In genomic region chr1:57969327-57970271, GRCm38 (mm10) we compare ENCODE assay signal across 7 mouse cellular contexts. TPM values are rescaled to one million over a fixed set of nuclear protein-coding genes. Genes with fewer than 3 reads are reported as not detected.
DNase-seq lines count a peak whose midpoint lies in the region; ATAC-seq lines count a peak whose summit lies in the region.

No protein-coding gene starts in this region.

- DNase-seq in adrenal gland, adult 2 months = peak; percentile 97
- DNase-seq in embryo, embryonic 11.5 days (ENCODE audit: low read depth, low spot score) = peak; percentile 85
- peak; percentile 97 for DNase-seq in gastrocnemius, postnatal 4 days (ENCODE audit: low spot score in 2 of 2)
- DNase-seq in left cerebral cortex, postnatal 36 days (ENCODE audit: low spot score in 2 of 2) = peak; percentile 94 to 96
- peak; percentile 100 for DNase-seq in midbrain, embryonic 11.5 days (ENCODE audit: low spot score, missing footprints)
- DNase-seq in skeletal muscle tissue, adult 2 months (ENCODE audit: low read depth, low spot score) = peak; percentile 84

- intact Hi-C loops in left cerebral cortex, postnatal 36 days (cut with DNase I) = loop anchor here (5.0 to 10.0 kb wide), 3 partner anchors 173 to 542 kb away; no protein-coding TSS in a partner anchor

- no peaks in the 10 kb centered on the region for H3K27me3 ChIP-seq in intestine, embryonic 16.5 days (replicated peaks; ENCODE audit: control insufficient read depth, insufficient read depth, low read length)
- H3K27me3 ChIP-seq in midbrain, embryonic 11.5 days (ENCODE audit: control insufficient read depth, insufficient read depth, low read length) = no peaks in the 10 kb centered on the region

- H3K36me3 ChIP-seq in intestine, embryonic 16.5 days (ENCODE audit: control insufficient read depth, insufficient read depth, low read length) = no peaks in the 10 kb centered on the region
- no peaks in the 10 kb centered on the region for H3K36me3 ChIP-seq in midbrain, embryonic 11.5 days (ENCODE audit: control insufficient read depth, insufficient read depth, low read length)

- H3K4me1 ChIP-seq in intestine, embryonic 16.5 days (ENCODE audit: control insufficient read depth, insufficient read depth, low read length) = no peaks in the 10 kb centered on the region; the same call in 1 of the 2 replicates
- peaks cover 6% of the 10 kb centered on the region; the same call in 1 of the 2 replicates for H3K4me1 ChIP-seq in midbrain, embryonic 11.5 days (ENCODE audit: control insufficient read depth, insufficient read depth, low read length)

- H3K9ac ChIP-seq in intestine, embryonic 16.5 days (ENCODE audit: low read depth, low read length) = peak overlapping the region; percentile 92
- H3K9ac ChIP-seq in midbrain, embryonic 11.5 days (ENCODE audit: low read length) = peak overlapping the region; percentile 95

- ATAC-seq in intestine, embryonic 16.5 days = peak; percentile 99
- ATAC-seq in midbrain, embryonic 11.5 days (ENCODE audit: low FRiP score) = peak; percentile 99

- peak overlapping the region; percentile 73 for H3K27ac ChIP-seq in intestine, embryonic 16.5 days (ENCODE audit: low read length)
- peak overlapping the region; percentile 36; the same call in 1 of the 2 replicates for H3K27ac ChIP-seq in midbrain, embryonic 11.5 days (ENCODE audit: low read depth, low read length)

- H3K4me2 ChIP-seq in intestine, embryonic 16.5 days (ENCODE audit: low read depth, low read length) = peak overlapping the region; percentile 83
- peak overlapping the region; percentile 68 for H3K4me2 ChIP-seq in midbrain, embryonic 11.5 days

- WGBS in intestine, embryonic 16.5 days = under 1% methylated on average over 65 of the region's 65 CpGs
- WGBS in midbrain, embryonic 11.5 days = under 1% methylated on average over 65 of the region's 65 CpGs

- H3K4me3 ChIP-seq in intestine, embryonic 16.5 days (ENCODE audit: low read length) = peak overlapping the region; percentile 84
- peak overlapping the region; percentile 70 for H3K4me3 ChIP-seq in midbrain, embryonic 11.5 days (ENCODE audit: low read depth, low read length)

- H3K9me3 ChIP-seq in intestine, embryonic 16.5 days (ENCODE audit: control insufficient read depth, low read length) = no peaks in the 10 kb centered on the region
- no peaks in the 10 kb centered on the region for H3K9me3 ChIP-seq in midbrain, embryonic 11.5 days (ENCODE audit: control insufficient read depth, low read length)

RNA-seq across cellular contexts. Expression of gene Sgo2a, which starts 26.2 kb away (rescaled TPM):
- under 1 TPM; 0.66 TPM for total RNA-seq in adrenal gland, adult 2 months (2021)
- polyA plus RNA-seq in adrenal gland, adult 2 months (2012; rRNA removed) = 0.11 and 0.13 TPM in 2 replicates
- total RNA-seq in gastrocnemius, postnatal 4 days (2021) = 1 to 10 TPM; 8.2 to 8.3 TPM
- 9.4 and 11.5 TPM in 2 replicates for polyA plus RNA-seq in intestine, embryonic 16.5 days (2015; fragmentation: Nextera tagmentation; extraction: Ambion mirVana)
- total RNA-seq in left cerebral cortex, postnatal 36 days (2021) = under 1 TPM; 0.49 to 0.57 TPM
- polyA plus RNA-seq in midbrain, embryonic 11.5 days (2014; fragmentation: Nextera tagmentation; extraction: Ambion mirVana) = 30.3 and 30.5 TPM in 2 replicates

RNA-seq across cellular contexts. Expression of gene Kctd18, which starts 49.2 kb away (rescaled TPM):
- 10 to 100 TPM in 1 of 2 experiments, 1 to 10 TPM in 1; 8.4 to 10.9 TPM for total RNA-seq in adrenal gland, adult 2 months (2021)
- polyA plus RNA-seq in adrenal gland, adult 2 months (2012; rRNA removed) = 4.2 TPM in 2 replicates
- total RNA-seq in gastrocnemius, postnatal 4 days (2021) = 10 to 100 TPM; 10.6 to 16.3 TPM
- polyA plus RNA-seq in intestine, embryonic 16.5 days (2015; fragmentation: Nextera tagmentation; extraction: Ambion mirVana) = 8.6 and 9.0 TPM in 2 replicates
- 10 to 100 TPM; 12.6 to 22.0 TPM for total RNA-seq in left cerebral cortex, postnatal 36 days (2021)
- 18.1 and 21.7 TPM in 2 replicates for polyA plus RNA-seq in midbrain, embryonic 11.5 days (2014; fragmentation: Nextera tagmentation; extraction: Ambion mirVana)

Comparison
In these comparisons a context has a peak if more than half of its experiments do, and no peak if none do; other contexts are left out.
1. Peak in every context shown above with its lines: DNase-seq, ATAC-seq, H3K4me3 ChIP-seq and H3K27ac ChIP-seq.
2. RNA of gene Sgo2a, which starts 26.2 kb away (total RNA-seq): 8.2 to 8.3 TPM in gastrocnemius, postnatal 4 days; 0.66 TPM in adrenal gland, adult 2 months and 0.49 to 0.57 TPM in left cerebral cortex, postnatal 36 days; every median in the first group is over 4 times any median in the second.